Mouse (Mus musculus) hindbrain, embryonic 15.5 days (tissue): ENCODE data around the gene Cenpv. TPM values are rescaled to one million over a fixed set of nuclear protein-coding genes. Genes with fewer than 3 reads are reported as not detected.

Experiments used
- ATAC-seq: fragments of 200-750 bp; cut with Nextera tagmentation; 2 replicates; pipeline ENCODE4 v1.8.0; 2017; ENCODE audit warnings: low read depth, moderate number of reproducible peaks, moderate TSS enrichment; ENCODE audit not compliant: low FRiP score
- H3K27ac ChIP-seq: fragments of 300-500 bp; sonication (generic); replicated peaks from 2 replicates; pipeline ENCODE4 v1.5.1; 2015; ENCODE audit warnings: mild to moderate bottlenecking, inconsistent platforms
- H3K27me3 ChIP-seq: fragments of 300-500 bp; sonication (generic); 2 replicates; pipeline ENCODE4 v1.6.1; 2015; ENCODE audit warnings: control low read depth, inconsistent platforms
- H3K36me3 ChIP-seq: fragments of 300-500 bp; sonication (generic); 2 replicates; pipeline ENCODE4 v1.6.1; 2015; ENCODE audit warnings: control low read depth, inconsistent platforms
- H3K4me1 ChIP-seq: fragments of 300-500 bp; sonication (generic); replicated peaks from 2 replicates; pipeline ENCODE4 v1.6.1; 2015; ENCODE audit warnings: control low read depth, inconsistent platforms
- H3K4me2 ChIP-seq: fragments of 300-500 bp; sonication (generic); 2 replicates; pipeline ENCODE4 v1.6.1; 2015; ENCODE audit warnings: moderate library complexity, mild to moderate bottlenecking, inconsistent platforms
- H3K4me3 ChIP-seq: fragments of 300-500 bp; sonication (generic); 2 replicates; pipeline ENCODE4 v1.5.1; 2015; ENCODE audit warnings: mild to moderate bottlenecking, inconsistent platforms
- H3K9ac ChIP-seq: fragments of 300-500 bp; sonication (generic); 2 replicates; pipeline ENCODE4 v1.6.1; 2015; ENCODE audit warnings: inconsistent platforms
- H3K9me3 ChIP-seq: fragments of 300-500 bp; sonication (generic); 2 replicates; pipeline ENCODE4 v1.6.1; 2016; ENCODE audit warnings: control low read depth, inconsistent platforms
- WGBS: fragments of 180-500 bp; shearing (Covaris S2); methylation state at CpG from one replicate; pipeline ENCODE4 v1.1.7; 2015; 5-methylcytosine and 5-hydroxymethylcytosine counted together
- polyA plus RNA-seq: library from polyadenylated mRNA; unstranded; fragments of >200 nt; fragmentation: Nextera tagmentation; extraction: Ambion mirVana; gene quantifications from 2 replicates; pipeline ENCODE4 v1.2.1, GENCODE M21; 2015

Gene Cenpv
- polyA plus RNA-seq: 56.8 and 57.3 TPM in 2 replicates

- Histone ChIP-seq H3K36me3 (no peaks in the 10 kb centered on the region), H3K9me3 (no peaks in the 10 kb centered on the region), H3K4me2 (peak within 1 kb of the TSS; percentile 86), H3K4me3 (peak within 1 kb of the TSS; percentile 78), H3K27me3 (no peaks in the 10 kb centered on the region), H3K4me1 (peaks cover 20% of the 10 kb centered on the region), H3K27ac (peak within 1 kb of the TSS; percentile 78), H3K9ac (peak within 1 kb of the TSS; percentile 78)
- 5% methylated on average over 53 of the region's 57 CpGs for WGBS
- ATAC-seq: peak; percentile 84
Observed at GRCm38 (mm10) chr11:62539089-62539890, at the start of gene Cenpv. Gene Cenpv, minus strand, starts transcription at chr11:62539261.

GRCm38 (mm10) chr11:62587034-62587433 lies 48.0 kb upstream of the Cenpv start:
- 93% methylated on average over 5 of the region's 5 CpGs for WGBS
- ATAC-seq: no peak

GRCm38 (mm10) chr11:62584671-62585206 lies 45.7 kb upstream of the Cenpv start:
- Histone ChIP-seq H3K9me3 (no peaks in the 10 kb centered on the region), H3K27ac (no peak overlapping the region), H3K4me3 (no peak overlapping the region), H3K27me3 (no peaks in the 10 kb centered on the region), H3K4me2 (no peak overlapping the region), H3K9ac (no peak overlapping the region), H3K4me1 (no peaks in the 10 kb centered on the region), H3K36me3 (peaks cover 33% of the 10 kb centered on the region)
- ATAC-seq: no peak
- 81% methylated on average over 9 of the region's 9 CpGs for WGBS

More at GRCm38 (mm10) chr11:62587034-62587433, 48.0 kb upstream of the Cenpv start:
- no peaks in the 10 kb centered on the region for H3K4me1 ChIP-seq
- H3K9ac ChIP-seq: no peak overlapping the region
- H3K9me3 ChIP-seq: no peaks in the 10 kb centered on the region
- peaks cover 44% of the 10 kb centered on the region for H3K36me3 ChIP-seq
- no peak overlapping the region for H3K4me3 ChIP-seq
- no peak overlapping the region for H3K4me2 ChIP-seq
- no peak overlapping the region for H3K27ac ChIP-seq
- H3K27me3 ChIP-seq: no peaks in the 10 kb centered on the region

GRCm38 (mm10) chr11:62583031-62583430 lies 44.0 kb upstream of the Cenpv start:
- H3K36me3 ChIP-seq: peaks cover 26% of the 10 kb centered on the region
- no peaks in the 10 kb centered on the region for H3K9me3 ChIP-seq
- H3K4me2 ChIP-seq: no peak overlapping the region
- H3K27me3 ChIP-seq: no peaks in the 10 kb centered on the region
- H3K4me3 ChIP-seq: no peak overlapping the region
- no peak overlapping the region for H3K9ac ChIP-seq
- no peaks in the 10 kb centered on the region for H3K4me1 ChIP-seq
- 69% methylated on average over 6 of the region's 6 CpGs for WGBS
- H3K27ac ChIP-seq: no peak overlapping the region
- no peak for ATAC-seq

- Histone ChIP-seq H3K27ac (peak overlapping the region; percentile 81), H3K9ac (peak overlapping the region; percentile 69), H3K27me3 (no peaks in the 10 kb centered on the region), H3K9me3 (no peaks in the 10 kb centered on the region), H3K4me1 (peaks cover 15% of the 10 kb centered on the region), H3K36me3 (no peaks in the 10 kb centered on the region), H3K4me3 (peak overlapping the region; percentile 63), H3K4me2 (peak overlapping the region; percentile 98)
- no peak for ATAC-seq
- WGBS: 71% methylated on average over 16 of the region's 16 CpGs
Observed at GRCm38 (mm10) chr11:62576530-62577152, 37.6 kb upstream of the Cenpv start.

GRCm38 (mm10) chr11:62575659-62576438 lies 36.8 kb upstream of the Cenpv start:
- no peaks in the 10 kb centered on the region for H3K27me3 ChIP-seq
- H3K9me3 ChIP-seq: no peaks in the 10 kb centered on the region
- no peaks in the 10 kb centered on the region for H3K36me3 ChIP-seq
- peak overlapping the region; percentile 63 for H3K4me3 ChIP-seq
- H3K9ac ChIP-seq: peak overlapping the region; percentile 69
- peaks cover 15% of the 10 kb centered on the region for H3K4me1 ChIP-seq
- H3K27ac ChIP-seq: peak overlapping the region; percentile 81
- ATAC-seq: peak; percentile 78
- H3K4me2 ChIP-seq: peak overlapping the region; percentile 98
- WGBS: 3% methylated on average over 27 of the region's 27 CpGs

- H3K9ac ChIP-seq: peak overlapping the region; percentile 69
- H3K27ac ChIP-seq: peak overlapping the region; percentile 81
- no peaks in the 10 kb centered on the region for H3K9me3 ChIP-seq
- peak; percentile 68; the same call in 1 of the 2 replicates for ATAC-seq
- WGBS: under 1% methylated on average over 9 of the region's 9 CpGs
- no peaks in the 10 kb centered on the region for H3K36me3 ChIP-seq
- peak overlapping the region; percentile 63 for H3K4me3 ChIP-seq
- H3K27me3 ChIP-seq: no peaks in the 10 kb centered on the region
- peak overlapping the region; percentile 98 for H3K4me2 ChIP-seq
- peaks cover 15% of the 10 kb centered on the region for H3K4me1 ChIP-seq
Observed at GRCm38 (mm10) chr11:62575297-62575658, 36.2 kb upstream of the Cenpv start.

GRCm38 (mm10) chr11:62574703-62575085 lies 35.6 kb upstream of the Cenpv start:
- Histone ChIP-seq H3K4me3 (no peak overlapping the region), H3K9me3 (no peaks in the 10 kb centered on the region), H3K27me3 (no peaks in the 10 kb centered on the region), H3K27ac (no peak overlapping the region), H3K4me2 (peak overlapping the region; percentile 98; the same call in 1 of the 2 replicates), H3K36me3 (no peaks in the 10 kb centered on the region), H3K4me1 (peaks cover 15% of the 10 kb centered on the region), H3K9ac (no peak overlapping the region)
- ATAC-seq: no peak
- 88% methylated on average over 4 of the region's 4 CpGs for WGBS

- H3K4me1 ChIP-seq: peaks cover 15% of the 10 kb centered on the region
- H3K27ac ChIP-seq: peak within 1 kb of the TSS; percentile 81
- H3K4me2 ChIP-seq: peak within 1 kb of the TSS; percentile 98
- H3K36me3 ChIP-seq: no peaks in the 10 kb centered on the region
- H3K9me3 ChIP-seq: no peaks in the 10 kb centered on the region
- no peaks in the 10 kb centered on the region for H3K27me3 ChIP-seq
- 85% methylated on average over 6 of the region's 6 CpGs for WGBS
- H3K4me3 ChIP-seq: peak within 1 kb of the TSS; percentile 63
- ATAC-seq: no peak
- H3K9ac ChIP-seq: no peak within 1 kb of the TSS; the same call in 1 of the 2 replicates
Observed at GRCm38 (mm10) chr11:62573959-62574702, 35.1 kb upstream of the Cenpv start, which contains the start of gene Trpv2. Gene Trpv2, plus strand, starts transcription at chr11:62574486.

- Histone ChIP-seq H3K36me3 (no peaks in the 10 kb centered on the region), H3K27me3 (no peaks in the 10 kb centered on the region), H3K27ac (no peak overlapping the region), H3K9me3 (no peaks in the 10 kb centered on the region), H3K4me3 (no peak overlapping the region), H3K9ac (no peak overlapping the region), H3K4me2 (no peak overlapping the region), H3K4me1 (no peaks in the 10 kb centered on the region)
- 72% methylated on average over 3 of the region's 3 CpGs for WGBS
- no peak for ATAC-seq
Observed at GRCm38 (mm10) chr11:62568300-62568699, 29.2 kb upstream of the Cenpv start.

GRCm38 (mm10) chr11:62566211-62566610 lies 27.1 kb upstream of the Cenpv start:
- Histone ChIP-seq H3K4me3 (no peak overlapping the region), H3K36me3 (no peaks in the 10 kb centered on the region), H3K27ac (no peak overlapping the region), H3K4me2 (no peak overlapping the region), H3K9ac (no peak overlapping the region), H3K27me3 (no peaks in the 10 kb centered on the region), H3K4me1 (no peaks in the 10 kb centered on the region), H3K9me3 (no peaks in the 10 kb centered on the region)
- WGBS: 72% methylated on average over 1 of the region's 1 CpGs
- ATAC-seq: no peak
